Mouse (Mus musculus) stomach, embryonic 16.5 days (tissue): Measurements from ENCODE around the gene Vipr2. TPM values are rescaled to one million over a fixed set of nuclear protein-coding genes. Genes with fewer than 3 reads are reported as not detected.

Source experiments
- microRNA-seq: library from miRNA; unstranded; fragments of <30 nt; microRNA quantifications from one replicate; pipeline ENCODE4, GENCODE M21; 2016
- polyA plus RNA-seq: library from polyadenylated mRNA; unstranded; fragments of >200 nt; fragmentation: Nextera tagmentation; extraction: Ambion mirVana; gene quantifications from 2 replicates; pipeline ENCODE4 v1.2.1, GENCODE M21; 2015

Vipr2 gene
- polyA plus RNA-seq, 1 experiment from 2014 or later = 8.9 TPM

Small RNAs within 50 kb of the gene (microRNA-seq; reads per million reads assigned to microRNA genes)
- gene Gm44372 = not detected

Other genes with a start within 250 kb of the Vipr2 start
- gene Zfp386, start 30.0 kb upstream of the Vipr2 start, polyA plus RNA-seq = 35.6 and 35.9 TPM in 2 replicates
- gene Wdr60, start 185.3 kb downstream of the Vipr2 start, polyA plus RNA-seq = 18.6 and 19.0 TPM in 2 replicates
- gene Gm11027, start 197.7 kb downstream of the Vipr2 start, polyA plus RNA-seq = not detected in 2 replicates
- gene Esyt2, start 203.5 kb downstream of the Vipr2 start, polyA plus RNA-seq = 25.6 and 28.7 TPM in 2 replicates